Mouse (Mus musculus) effector memory CD4-positive, alpha-beta T cell, adult 7 months (primary cell): ENCODE results near the gene Ocm. TPM values are rescaled to one million over a fixed set of nuclear protein-coding genes. Genes with fewer than 3 reads are reported as not detected.

Source experiments
- polyA plus RNA-seq: library from polyadenylated mRNA; unstranded; fragments of 100-300 nt; shearing (Covaris generic); gene quantifications from one replicate; pipeline ENCODE4 v1.2.1, GENCODE M21; 2017

The Ocm gene
- not detected for polyA plus RNA-seq

GRCm38 (mm10) chr5:144026620-144027263 is at the start of gene Ocm:
Gene Ocm (minus strand): TSS chr5:144026670.

GRCm38 (mm10) chr5:144014551-144015311 is 11.7 kb downstream of the Ocm start, which contains the start of gene Ccz1:
Gene Ccz1 (minus strand): TSS chr5:144014877.

Other genes starting within 250 kb of the Ocm start
- gene Eif2ak1, start 208.9 kb downstream of the Ocm start, polyA plus RNA-seq = 46.7 TPM
- 0.23 TPM for gene Ankrd61, start 129.0 kb downstream of the Ocm start, polyA plus RNA-seq
- gene Aimp2, start 116.8 kb downstream of the Ocm start, polyA plus RNA-seq = 35.7 TPM
- gene Pms2, start 116.7 kb downstream of the Ocm start, polyA plus RNA-seq = 23.3 TPM
- not detected for gene Gm42421, start 98.5 kb downstream of the Ocm start, polyA plus RNA-seq
- 0.62 TPM for gene Rsph10b, start 93.6 kb downstream of the Ocm start, polyA plus RNA-seq
- gene Ccz1, start 11.8 kb downstream of the Ocm start, polyA plus RNA-seq = 62.9 TPM
- gene Lmtk2, start 73.8 kb upstream of the Ocm start, polyA plus RNA-seq = 13.6 TPM
- gene Bhlha15, start 163.6 kb upstream of the Ocm start, polyA plus RNA-seq = not detected
- 166 TPM for gene Tecpr1, start 196.9 kb upstream of the Ocm start, polyA plus RNA-seq
- gene Bri3, start 217.8 kb upstream of the Ocm start, polyA plus RNA-seq = 4.2 TPM